Mouse (Mus musculus) cerebellum, postnatal 25 days (tissue): ENCODE data around the gene Gm47283.
"Not testable (repeated sequence)": the region's sequence is repeated elsewhere in the genome, so short reads cannot be mapped to it uniquely, and the experiment has no call there.

Experiments
- DNase-seq, 2 experiments: peaks; one replicate each; pipeline ENCODE4 v3.0.0; 2021; ENCODE audit warnings: mixed read lengths in 2 of 2

The Gm47283 gene

GRCm38 (mm10) chrY:90784438-90784837, at the start of gene Gm47283:
TSS of gene Gm47283 (plus strand) at chrY:90784738.
- not testable (repeated sequence) for DNase-seq

- not testable (repeated sequence) for DNase-seq
Measured at GRCm38 (mm10) chrY:90735181-90735895, 49.2 kb upstream of the Gm47283 start.

DNA sequence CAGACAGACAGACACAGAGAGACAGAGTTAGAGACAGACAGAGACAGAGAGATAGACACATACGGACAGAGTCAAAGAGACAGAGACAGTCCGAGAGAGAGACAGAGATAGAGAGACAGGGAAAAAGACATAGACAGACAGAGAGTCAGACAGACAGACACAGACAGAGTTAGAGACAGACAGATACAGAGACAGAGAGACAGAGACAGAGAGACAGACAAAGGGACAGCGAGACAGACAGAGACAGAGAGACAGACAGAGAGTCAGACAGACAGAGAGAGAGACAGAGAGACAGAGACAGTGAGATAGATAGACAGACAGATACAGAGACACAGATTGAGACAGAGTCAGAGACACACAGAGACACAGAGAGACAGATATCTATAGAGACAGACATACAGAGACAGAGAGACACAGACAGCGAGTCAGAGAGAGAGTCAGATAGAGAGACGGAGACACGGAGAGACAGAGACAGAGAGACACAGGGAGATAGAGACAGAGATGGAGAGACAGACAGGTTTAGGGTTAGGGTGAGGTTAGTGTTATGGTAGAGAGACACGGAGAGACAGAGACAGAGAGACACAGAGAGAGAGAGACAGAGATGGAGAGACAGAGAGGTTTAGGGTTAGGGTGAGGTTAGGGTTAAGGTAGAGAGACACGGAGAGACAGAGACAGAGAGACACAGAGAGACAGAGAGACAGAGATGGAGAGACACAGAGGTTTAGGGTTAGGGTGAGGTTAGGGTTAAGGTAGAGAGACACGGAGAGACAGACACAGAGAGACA, 48.1 kb upstream of the Gm47283 start:
- DNase-seq = not testable (repeated sequence)

DNA sequence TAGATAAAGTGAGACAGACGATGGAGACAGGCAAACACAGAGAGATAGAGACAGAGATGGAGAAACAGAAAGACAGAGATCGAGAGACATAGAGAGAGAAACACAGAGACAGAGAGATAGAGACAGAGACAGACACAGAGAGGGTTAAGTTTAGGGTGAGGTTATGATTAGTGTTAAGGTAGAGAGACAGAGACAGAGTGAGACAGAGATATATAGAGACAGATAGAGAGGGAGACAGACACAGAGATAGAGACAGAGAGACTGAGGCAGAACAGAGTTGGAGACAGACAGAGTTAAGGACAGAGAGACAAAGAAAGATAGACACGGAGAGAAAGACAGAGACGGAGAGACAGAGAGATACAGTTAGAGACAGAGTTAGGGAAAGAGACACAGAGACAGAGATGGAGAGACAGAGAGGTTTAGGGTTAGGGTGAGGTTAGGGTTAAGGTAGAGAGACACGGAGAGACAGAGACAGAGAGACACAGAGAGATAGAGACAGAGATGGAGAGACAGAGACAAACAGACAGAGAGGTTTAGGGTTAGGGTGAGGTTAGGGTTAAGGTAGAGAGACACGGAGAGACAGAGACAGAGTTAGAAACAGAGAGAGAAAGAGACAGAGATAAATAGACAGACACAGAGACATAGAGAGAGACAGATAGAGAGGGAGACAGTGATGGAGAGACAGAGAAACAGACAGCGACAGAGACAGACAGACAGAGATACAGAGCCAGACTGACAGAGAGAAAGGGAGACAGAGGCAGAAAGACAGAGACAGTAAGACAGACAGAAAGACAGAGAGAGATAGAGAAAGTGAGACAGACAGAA, 46.7 kb upstream of the Gm47283 start:
- DNase-seq = no peak

DNA sequence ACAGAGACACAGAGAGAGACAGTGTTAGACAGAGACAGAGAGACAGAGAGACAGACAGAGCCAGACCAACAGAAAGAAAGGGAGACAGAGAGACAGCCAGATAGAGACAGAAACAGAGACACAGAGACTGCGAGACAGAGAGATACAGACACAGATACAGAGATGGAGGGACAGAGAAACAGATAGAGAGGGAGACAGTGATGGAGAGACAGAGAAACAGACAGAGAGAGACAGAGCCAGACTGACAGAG, 46.2 kb upstream of the Gm47283 start:
- DNase-seq = no peak

- DNase-seq = peak; percentile 27 to 50
Measured at GRCm38 (mm10) chrY:90738841-90739530, 45.6 kb upstream of the Gm47283 start.

DNA sequence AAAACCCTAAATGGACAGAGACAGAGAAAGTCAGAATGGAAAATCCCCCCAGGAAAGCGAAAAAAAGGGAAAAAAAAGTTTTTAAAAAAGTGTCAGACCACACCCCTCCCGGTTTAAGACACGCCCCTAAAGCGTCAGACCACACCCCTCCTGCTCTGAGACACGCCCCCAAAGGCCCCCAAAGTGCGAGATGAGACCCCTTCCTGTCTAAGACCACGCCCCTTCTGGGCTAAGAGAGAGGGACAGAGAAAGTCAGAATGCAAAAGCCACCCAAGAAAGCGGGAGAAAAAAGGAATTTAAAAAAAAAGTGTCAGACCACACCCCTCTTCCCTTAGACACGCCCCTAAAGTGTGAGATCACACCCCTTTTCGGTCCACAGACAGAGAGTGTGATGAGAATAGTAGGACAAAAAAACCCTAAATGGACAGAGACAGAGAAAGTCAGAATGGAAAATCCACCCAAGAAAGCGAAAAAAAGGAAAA, 45.0 kb upstream of the Gm47283 start:
- peak; percentile 23 to 58 for DNase-seq

GRCm38 (mm10) chrY:90740013-90740561, 44.5 kb upstream of the Gm47283 start:
- peak; percentile 19 to 47 for DNase-seq

GRCm38 (mm10) chrY:90741006-90741405, 43.5 kb upstream of the Gm47283 start:
- peak; percentile 33 to 69 for DNase-seq

GRCm38 (mm10) chrY:90741452-90742260, 42.9 kb upstream of the Gm47283 start:
- DNase-seq = peak; percentile 49 to 71

GRCm38 (mm10) chrY:90742261-90743052, 42.1 kb upstream of the Gm47283 start:
- peak; percentile 32 to 53 for DNase-seq

- DNase-seq = peak; percentile 40 to 46
Measured at GRCm38 (mm10) chrY:90743053-90743810, 41.3 kb upstream of the Gm47283 start.

DNA sequence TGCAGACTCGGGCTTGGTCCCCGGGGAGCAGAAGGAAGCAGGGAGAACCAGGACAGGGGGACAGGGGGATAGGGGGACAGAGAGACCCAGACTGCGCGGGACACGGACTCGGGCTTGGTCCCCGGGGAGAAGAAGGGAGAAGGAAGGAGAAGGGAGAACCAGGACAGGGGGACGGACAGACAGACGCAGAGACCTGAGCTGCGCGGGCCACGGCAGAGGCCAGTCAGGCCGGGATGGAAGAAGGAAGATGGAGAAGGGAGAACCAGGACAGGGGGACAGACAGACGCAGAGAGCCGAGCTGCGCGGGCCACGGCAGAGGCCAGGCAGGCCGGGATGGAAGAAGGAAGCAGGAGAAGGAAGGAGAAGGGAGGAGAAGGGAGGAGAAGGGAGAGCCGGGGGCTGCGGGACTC, 40.7 kb upstream of the Gm47283 start:
- DNase-seq = peak in 1 of 2 experiments; percentile 57

DNA sequence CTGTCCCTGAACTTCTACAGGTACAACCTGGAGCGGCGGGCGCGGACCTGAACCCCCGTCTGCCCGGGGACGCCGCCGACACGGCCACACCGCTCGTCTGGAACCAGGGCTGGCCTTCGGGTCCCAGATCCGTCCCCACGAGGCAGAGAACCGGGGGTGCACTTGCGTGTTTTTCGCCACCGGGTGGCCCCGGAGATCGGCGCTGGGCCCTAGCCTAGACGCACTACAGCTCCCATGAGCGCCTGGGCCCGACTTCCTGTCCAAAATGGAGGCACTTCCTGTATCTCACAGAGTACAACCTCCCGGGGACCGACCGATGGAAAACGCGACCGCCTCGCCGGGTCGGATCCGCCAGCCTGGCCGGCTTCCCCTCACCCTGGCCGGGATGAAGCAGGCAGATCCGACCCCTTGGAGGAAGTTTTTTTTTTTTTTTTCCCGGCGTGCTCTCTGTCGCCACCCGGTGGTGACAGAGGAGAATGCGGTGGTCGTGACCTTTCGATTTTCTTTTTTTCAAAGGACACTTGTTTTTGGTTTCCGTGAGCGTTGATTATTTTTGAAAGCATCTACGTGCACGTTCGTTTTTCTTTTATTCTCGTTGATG, 40.1 kb upstream of the Gm47283 start:
- peak; percentile 98 to 99 for DNase-seq

DNA sequence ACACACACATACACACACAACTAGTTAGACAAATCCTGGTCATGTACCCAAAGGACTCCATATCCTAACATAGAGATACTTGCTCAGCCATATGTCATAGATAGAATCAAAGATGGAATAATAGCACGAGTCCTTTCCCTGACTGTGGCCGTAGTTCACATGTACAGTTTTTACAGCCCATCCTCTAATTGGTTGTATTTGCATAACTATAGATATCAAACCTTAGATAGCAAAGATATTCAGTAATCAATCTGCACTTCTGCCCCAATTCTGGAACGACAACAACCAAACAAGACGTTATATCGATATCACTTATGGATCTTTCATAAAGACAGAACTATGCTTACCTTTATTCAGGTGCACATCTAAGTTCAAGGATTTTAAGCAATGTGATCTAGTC, 39.3 kb upstream of the Gm47283 start:
- DNase-seq = not testable (repeated sequence)

DNA sequence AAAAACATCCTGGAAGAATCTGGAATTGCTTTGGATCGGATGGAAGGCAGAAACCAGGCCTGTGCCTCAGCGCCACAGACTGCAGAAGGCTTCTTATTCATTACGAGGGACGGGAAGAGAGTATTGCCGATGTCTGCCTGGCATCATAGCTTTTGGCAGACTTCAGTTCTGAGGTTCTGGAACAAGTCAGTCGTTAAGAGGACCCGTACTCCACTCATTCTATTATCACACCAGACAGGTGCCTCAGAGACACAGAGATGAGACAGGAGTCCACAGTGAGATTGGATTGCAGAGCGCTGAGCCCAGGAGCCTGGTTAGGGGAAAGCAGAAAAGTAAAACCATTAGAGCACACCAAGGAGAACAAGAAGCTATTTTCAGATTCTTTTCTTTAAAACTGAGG, 29.8 kb upstream of the Gm47283 start, which contains the start of gene Gm21860:
TSS of gene Gm21860 (minus strand) at position 101 of the 400 bp plus-strand sequence.
- not testable (repeated sequence) for DNase-seq

GRCm38 (mm10) chrY:90839077-90839476, 54.5 kb downstream of the Gm47283 start, which contains the start of gene Gm21748:
TSS of gene Gm21748 (minus strand) at chrY:90839177.
- DNase-seq = not testable (repeated sequence)
